Mouse (Mus musculus): Measurements from ENCODE around the gene Noc2l.

DNA sequence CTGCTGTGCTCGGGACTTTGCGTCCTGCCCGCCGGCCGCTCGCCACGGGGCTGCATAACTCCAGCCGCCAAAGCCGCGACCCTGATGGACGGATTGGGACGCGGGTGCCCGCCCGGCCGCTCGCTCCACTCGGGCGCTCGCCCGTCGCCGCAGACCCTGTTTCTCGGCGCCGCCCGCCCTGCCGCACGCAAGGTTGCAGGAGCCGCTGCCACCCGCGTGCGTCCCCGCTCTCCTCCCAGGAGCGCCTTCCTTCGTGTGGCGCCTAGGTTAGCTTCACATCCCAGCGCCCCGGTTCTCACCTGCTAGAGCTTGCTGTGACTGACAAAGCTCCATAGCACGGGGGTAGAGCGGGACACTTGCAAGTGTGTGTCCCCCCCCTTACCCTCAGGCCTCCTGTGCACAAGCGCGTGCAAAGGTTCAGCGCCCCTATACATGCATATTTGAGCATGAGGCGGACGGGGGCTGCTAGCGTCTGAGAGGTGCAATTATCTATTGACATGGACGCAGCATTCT, 1.1 kb upstream of the Noc2l start, which contains the start of gene Plekhn1:
- no peak for TF ChIP-seq E2F4 (IDR thresholded peaks at IDR 0.05; ENCODE audit: insufficient replicate concordance, low read depth, low read length)
- TF ChIP-seq POLR2A (IDR thresholded peaks at IDR 0.05; ENCODE audit: low read depth, low read length) = peak; percentile 57
- peak; percentile 42; the same call in 1 of the 2 replicates for TF ChIP-seq IRF4 (IDR thresholded peaks at IDR 0.05; ENCODE audit: low read depth, low read length)
- no peak for TF ChIP-seq CTCF (conservative IDR thresholded peaks at IDR 0.05 in 1 of 2, IDR thresholded peaks at IDR 0.05 in 1 of 2; ENCODE audit: low read depth in 2 of 2, low read length in 2 of 2)

All from CH12.LX (cell line).